Mouse (Mus musculus): ENCODE measurements around the gene Gprc5c. TPM values are rescaled to one million over a fixed set of nuclear protein-coding genes. Genes with fewer than 3 reads are reported as not detected.

Gene Gprc5c
- total and polyA plus RNA-seq, 3 experiments = not detected

DNA sequence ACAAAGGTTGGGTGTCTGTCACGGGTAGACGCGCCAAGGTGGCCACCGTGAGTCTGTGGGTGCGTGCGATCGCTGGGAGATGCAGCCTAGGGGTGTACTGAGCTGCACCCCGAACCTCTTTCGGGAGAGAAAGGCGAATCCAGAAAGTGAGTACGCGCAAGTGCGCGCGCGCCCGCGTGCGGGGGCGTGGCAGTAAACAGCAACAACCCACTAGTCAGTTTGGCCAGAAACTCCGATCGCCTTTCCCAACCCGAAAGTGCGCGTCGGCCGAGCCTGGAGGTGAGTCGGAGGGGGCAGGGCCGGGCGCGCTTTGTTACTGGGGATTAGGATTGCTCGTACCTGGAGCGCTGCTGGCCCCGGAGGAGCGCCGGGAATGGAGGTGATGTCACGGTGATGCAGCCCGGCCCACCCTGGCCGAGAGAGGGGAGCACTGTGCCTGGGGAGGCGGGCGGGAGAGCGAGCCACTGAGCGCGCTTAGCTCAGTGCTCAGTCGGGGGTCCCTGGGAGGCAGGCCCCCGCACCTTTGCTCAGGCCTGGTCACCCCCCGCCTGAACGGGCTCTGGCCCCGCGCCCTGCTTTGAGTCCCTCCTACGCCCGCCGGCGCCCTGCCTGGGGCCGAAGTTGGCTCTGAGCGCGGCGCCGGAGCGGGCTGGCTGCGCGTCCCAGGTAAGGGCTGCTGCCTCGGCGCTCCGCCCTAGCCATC, 807 bp downstream of the Gprc5c start:
- H3K4me1 ChIP-seq (ENCODE audit: control insufficient read depth in 1 of 2, insufficient read depth in 2 of 2) = peaks cover 3 to 21% of the 10 kb centered on the region in 2 experiments; a peak in 2 of 4 replicates
- no peak for TF ChIP-seq ZC3H11A (IDR thresholded peaks at IDR 0.05; ENCODE audit: low read depth, low read length)
- no peak for TF ChIP-seq HCFC1 (IDR thresholded peaks at IDR 0.05; ENCODE audit: low read depth, low read length)
- H3K9ac ChIP-seq (ENCODE audit: insufficient read depth, low read depth) = no peak overlapping the region
- no peak overlapping the region for H3K27ac ChIP-seq (ENCODE audit: insufficient read depth, low read depth)
- H3K4me3 ChIP-seq (replicated peaks in 1 of 3; ENCODE audit: low read depth in 2 of 3, low read length in 2 of 3, poor library complexity in 1 of 3) = no peak overlapping the region
- no peak for DNase-seq (ENCODE audit: extremely low read depth)
- H3K27me3 ChIP-seq (replicated peaks) = peaks cover 6% of the 10 kb centered on the region
- H3K36me3 ChIP-seq (replicated peaks in 1 of 2; ENCODE audit: control insufficient read depth in 1 of 2, insufficient read depth in 1 of 2, low read length in 1 of 2) = no peaks in the 10 kb centered on the region
- dilution Hi-C loops (cut with MboI; ENCODE audit: extremely low pct_ligation_motif_present, extremely low pct_unique_long_range_greater_than_20kb, low sequenced_read_pairs) (no loop called here), in situ Hi-C loops (cut with MboI; ENCODE audit: low pct_ligation_motif_present, low pct_unique_long_range_greater_than_20kb, low sequenced_read_pairs) (no loop called here)
- no peak overlapping the region for H3K4me2 ChIP-seq (ENCODE audit: insufficient read depth, low read depth, poor library complexity, severe bottlenecking)
- no peaks in the 10 kb centered on the region for H3K79me2 ChIP-seq (replicated peaks; ENCODE audit: control insufficient read depth, extremely low read depth, insufficient read depth, poor library complexity, severe bottlenecking)
- H3K9me3 ChIP-seq (replicated peaks; ENCODE audit: low read length) = peaks cover 25% of the 10 kb centered on the region

DNA sequence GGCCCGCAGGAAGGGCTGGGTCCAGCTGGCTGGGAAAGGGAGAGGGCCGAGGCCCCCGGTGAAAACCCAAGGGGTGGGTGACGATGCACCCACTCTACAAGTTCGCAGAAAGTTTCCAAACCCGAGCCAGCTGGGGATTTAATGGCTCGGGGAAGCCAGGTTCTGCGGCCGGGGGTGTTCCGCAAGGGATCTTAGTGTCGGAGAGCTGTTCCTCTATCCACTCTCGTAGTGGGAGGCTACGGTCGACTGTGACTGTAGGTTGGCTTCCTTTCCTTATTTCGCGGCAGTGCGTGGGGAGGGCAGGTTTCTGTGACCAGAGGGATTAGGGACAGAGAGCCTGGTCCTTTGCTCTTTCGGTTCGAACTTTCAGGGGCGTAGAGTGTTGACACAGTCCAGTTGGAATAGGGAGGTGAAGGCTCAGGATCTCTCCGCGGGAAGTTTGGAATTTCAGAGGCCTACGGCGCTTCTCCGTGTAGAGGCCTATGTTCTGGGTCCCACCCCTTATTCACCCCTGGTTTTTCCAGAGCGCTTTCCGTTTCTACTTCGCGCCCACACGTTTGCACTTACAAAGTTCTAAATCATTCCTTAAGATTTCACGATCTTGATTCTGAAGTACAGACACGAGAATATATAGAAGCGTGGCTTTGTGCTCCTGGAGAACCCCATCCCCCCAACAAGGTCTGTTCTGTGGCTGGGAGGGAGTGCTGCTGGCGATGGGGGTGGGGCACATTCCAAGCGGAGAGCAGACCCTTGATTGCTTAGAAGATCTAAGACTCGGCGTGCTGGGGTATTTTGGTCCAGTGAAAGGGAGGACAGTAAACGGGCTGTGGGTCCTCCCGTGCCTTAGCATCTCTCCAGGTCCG, 1.6 kb downstream of the Gprc5c start:
- Histone ChIP-seq H3K27me3 (replicated peaks) (peaks cover 6% of the 10 kb centered on the region), H3K4me1 (ENCODE audit: control insufficient read depth in 1 of 2, insufficient read depth in 2 of 2) (peaks cover 3 to 21% of the 10 kb centered on the region in 2 experiments; a peak in 2 of 4 replicates), H3K27ac (ENCODE audit: insufficient read depth, low read depth) (no peak overlapping the region), H3K9ac (ENCODE audit: insufficient read depth, low read depth) (no peak overlapping the region), H3K9me3 (replicated peaks; ENCODE audit: low read length) (peaks cover 26% of the 10 kb centered on the region), H3K36me3 (replicated peaks in 1 of 2; ENCODE audit: control insufficient read depth in 1 of 2, insufficient read depth in 1 of 2, low read length in 1 of 2) (no peaks in the 10 kb centered on the region), H3K4me3 (replicated peaks in 1 of 3; ENCODE audit: low read depth in 2 of 3, low read length in 2 of 3, poor library complexity in 1 of 3) (no peak overlapping the region), H3K4me2 (ENCODE audit: insufficient read depth, low read depth, poor library complexity, severe bottlenecking) (no peak overlapping the region), H3K79me2 (replicated peaks; ENCODE audit: control insufficient read depth, extremely low read depth, insufficient read depth, poor library complexity, severe bottlenecking) (no peaks in the 10 kb centered on the region)
- no peak for DNase-seq (ENCODE audit: extremely low read depth)
- TF ChIP-seq ZMIZ1 (IDR thresholded peaks at IDR 0.05; ENCODE audit: low read depth, low read length) (no peak), POLR2AphosphoS2 (IDR thresholded peaks at IDR 0.05; ENCODE audit: low read depth, low read length) (no peak), E2F4 (IDR thresholded peaks at IDR 0.05; ENCODE audit: insufficient replicate concordance, low read depth, low read length) (no peak), TBP (conservative IDR thresholded peaks at IDR 0.05; ENCODE audit: low read depth, low read length) (no peak), POLR2A (IDR thresholded peaks at IDR 0.05; ENCODE audit: low read depth, low read length) (no peak), MAX (IDR thresholded peaks at IDR 0.05; ENCODE audit: low read length) (no peak), SIN3A (IDR thresholded peaks at IDR 0.05; ENCODE audit: low read length) (no peak), USF2 (conservative IDR thresholded peaks at IDR 0.05; ENCODE audit: low read depth, low read length) (no peak), CHD2 (IDR thresholded peaks at IDR 0.05; ENCODE audit: low read length) (no peak), CHD1 (IDR thresholded peaks at IDR 0.05; ENCODE audit: low read depth, low read length) (no peak), CTCF (conservative IDR thresholded peaks at IDR 0.05 in 1 of 2, IDR thresholded peaks at IDR 0.05 in 1 of 2; ENCODE audit: low read depth in 2 of 2, low read length in 2 of 2) (no peak), MXI1 (IDR thresholded peaks at IDR 0.05; ENCODE audit: low read depth, low read length) (no peak), USF1 (IDR thresholded peaks at IDR 0.05; ENCODE audit: low read depth, low read length) (no peak), MAZ (IDR thresholded peaks at IDR 0.05; ENCODE audit: low read depth, low read length) (no peak), MYC (IDR thresholded peaks at IDR 0.05; ENCODE audit: low read depth, low read length) (no peak), TCF12 (IDR thresholded peaks at IDR 0.05; ENCODE audit: low read depth, low read length) (no peak), IRF4 (IDR thresholded peaks at IDR 0.05; ENCODE audit: low read depth, low read length) (no peak)
- in situ Hi-C loops (cut with MboI; ENCODE audit: low pct_ligation_motif_present, low pct_unique_long_range_greater_than_20kb, low sequenced_read_pairs) (no loop called here), dilution Hi-C loops (cut with MboI; ENCODE audit: extremely low pct_ligation_motif_present, extremely low pct_unique_long_range_greater_than_20kb, low sequenced_read_pairs) (no loop called here)
